Mouse (Mus musculus) midbrain, embryonic 10.5 days (tissue): ENCODE results near the gene Cngb1. TPM values are rescaled to one million over a fixed set of nuclear protein-coding genes. Genes with fewer than 3 reads are reported as not detected.

Experiments used
- DNase-seq: peaks from one replicate; pipeline ENCODE4 v3.0.0-alpha.2; 2017; ENCODE audit warnings: low spot score
- H3K27ac ChIP-seq: fragments of 300-500 bp; sonication (generic); replicated peaks from 2 replicates; pipeline ENCODE4 v1.5.1; 2016; ENCODE audit warnings: mild to moderate bottlenecking
- H3K27me3 ChIP-seq: fragments of 300-500 bp; sonication (generic); 2 replicates; pipeline ENCODE4 v1.6.1; 2016; ENCODE audit warnings: low read depth, mild to moderate bottlenecking; ENCODE audit not compliant: poor library complexity, severe bottlenecking
- H3K36me3 ChIP-seq: fragments of 300-500 bp; sonication (generic); 2 replicates; pipeline ENCODE4 v1.6.1; 2016; ENCODE audit warnings: mild to moderate bottlenecking, moderate library complexity
- H3K4me1 ChIP-seq: fragments of 300-500 bp; sonication (generic); 2 replicates; pipeline ENCODE4 v1.6.1; 2016
- H3K4me3 ChIP-seq: fragments of 300-500 bp; sonication (generic); 2 replicates; pipeline ENCODE4 v1.5.1; 2016; ENCODE audit warnings: mild to moderate bottlenecking, moderate library complexity
- H3K9me3 ChIP-seq: fragments of 300-500 bp; sonication (generic); replicated peaks from 2 replicates; pipeline ENCODE4 v1.6.1; 2016; ENCODE audit warnings: mild to moderate bottlenecking
- WGBS: fragments of 180-500 bp; shearing (Covaris S2); methylation state at CpG from one replicate; pipeline ENCODE4 v1.1.7; 2016; 5-methylcytosine and 5-hydroxymethylcytosine counted together
- polyA plus RNA-seq: library from polyadenylated mRNA; unstranded; fragments of >200 nt; fragmentation: Nextera tagmentation; extraction: Ambion mirVana; gene quantifications from 2 replicates; pipeline ENCODE4 v1.2.1, GENCODE M21; 2016

Gene Cngb1
- polyA plus RNA-seq, 1 experiment from 2014 or later, result not detected

DNA sequence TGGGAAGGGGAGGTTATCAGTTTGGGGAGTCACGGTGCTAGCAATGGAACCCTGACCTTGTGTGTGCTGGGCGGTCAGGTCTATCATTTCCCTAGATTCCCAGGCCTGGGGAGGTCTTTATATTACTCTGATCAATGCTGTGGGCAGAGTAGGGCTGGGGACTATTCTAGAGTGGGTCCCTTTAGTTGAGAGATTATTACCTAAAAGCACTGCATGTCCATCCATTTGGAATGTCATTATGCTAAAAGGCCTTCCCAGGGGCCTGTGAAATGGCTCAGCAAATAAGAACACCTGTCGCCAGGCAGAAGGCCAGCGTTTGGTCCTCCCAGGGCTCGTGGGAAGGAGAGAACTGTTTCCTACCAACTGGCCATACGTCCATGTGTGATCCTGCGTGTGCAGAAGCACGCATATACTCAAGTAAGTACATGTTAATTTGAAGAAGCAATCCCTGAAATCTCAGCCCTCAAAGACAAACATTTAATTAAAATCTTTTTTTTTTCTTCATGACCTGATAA, 104.3 kb downstream of the Cngb1 start:
- no peak for DNase-seq
- Histone ChIP-seq H3K27ac (no peak overlapping the region), H3K36me3 (no peaks in the 10 kb centered on the region), H3K9me3 (no peaks in the 10 kb centered on the region), H3K4me1 (peaks cover 6% of the 10 kb centered on the region; the same call in 1 of the 2 replicates), H3K27me3 (peaks cover 4% of the 10 kb centered on the region; the same call in 1 of the 2 replicates), H3K4me3 (no peak overlapping the region)
- 82% methylated on average over 8 of the region's 8 CpGs for WGBS

DNA sequence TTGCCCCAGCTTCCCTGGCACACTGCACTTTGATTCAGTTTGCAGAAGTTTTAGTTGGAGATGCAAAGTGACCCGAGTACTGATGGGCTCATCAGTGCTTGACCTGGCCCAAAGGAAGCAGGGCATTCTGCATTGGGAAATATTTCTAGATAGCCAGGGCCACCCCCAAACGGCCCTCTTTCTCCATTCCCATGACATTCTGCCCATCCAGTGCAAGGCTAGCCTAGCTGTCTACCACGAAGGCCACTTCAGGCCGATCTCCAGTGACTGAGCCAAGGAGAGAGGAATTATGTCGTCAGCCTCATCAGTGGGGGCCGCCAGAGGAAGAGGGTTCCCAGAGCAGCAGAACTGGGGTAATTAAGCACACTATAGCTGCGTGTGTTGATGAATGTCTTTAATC, 104.9 kb downstream of the Cngb1 start:
- 74% methylated on average over 7 of the region's 7 CpGs for WGBS
- Histone ChIP-seq H3K4me1 (peaks cover 6% of the 10 kb centered on the region; the same call in 1 of the 2 replicates), H3K27ac (no peak overlapping the region), H3K4me3 (no peak overlapping the region), H3K36me3 (no peaks in the 10 kb centered on the region), H3K9me3 (no peaks in the 10 kb centered on the region), H3K27me3 (peaks cover 4% of the 10 kb centered on the region; the same call in 1 of the 2 replicates)
- DNase-seq, result no peak

DNA sequence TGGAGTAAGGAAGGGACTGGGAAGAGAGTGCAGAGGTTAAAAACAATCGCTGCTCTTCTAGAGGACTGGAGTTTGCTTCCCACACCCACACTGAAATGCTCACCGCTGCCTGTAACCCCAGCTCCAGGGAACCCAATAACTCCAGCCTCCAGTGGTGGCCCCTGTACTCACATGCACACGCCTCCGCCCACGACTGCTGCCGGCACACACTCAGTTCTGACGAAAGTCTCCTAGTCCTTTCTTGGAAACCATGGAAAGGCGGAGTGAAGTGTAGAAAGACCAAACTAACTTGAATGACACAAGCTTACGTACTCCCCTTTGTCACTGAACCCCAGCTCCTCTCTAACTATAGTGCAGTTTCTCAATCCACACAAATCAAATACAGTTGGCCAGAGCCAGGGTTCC, 106.4 kb downstream of the Cngb1 start:
- 85% methylated on average over 9 of the region's 9 CpGs for WGBS
- H3K36me3 ChIP-seq, result no peaks in the 10 kb centered on the region
- DNase-seq, result no peak
- no peak overlapping the region for H3K27ac ChIP-seq
- H3K27me3 ChIP-seq, result peaks cover 4% of the 10 kb centered on the region; the same call in 1 of the 2 replicates
- no peak overlapping the region for H3K4me3 ChIP-seq
- H3K4me1 ChIP-seq, result peaks cover 3% of the 10 kb centered on the region; the same call in 1 of the 2 replicates
- no peaks in the 10 kb centered on the region for H3K9me3 ChIP-seq

DNA sequence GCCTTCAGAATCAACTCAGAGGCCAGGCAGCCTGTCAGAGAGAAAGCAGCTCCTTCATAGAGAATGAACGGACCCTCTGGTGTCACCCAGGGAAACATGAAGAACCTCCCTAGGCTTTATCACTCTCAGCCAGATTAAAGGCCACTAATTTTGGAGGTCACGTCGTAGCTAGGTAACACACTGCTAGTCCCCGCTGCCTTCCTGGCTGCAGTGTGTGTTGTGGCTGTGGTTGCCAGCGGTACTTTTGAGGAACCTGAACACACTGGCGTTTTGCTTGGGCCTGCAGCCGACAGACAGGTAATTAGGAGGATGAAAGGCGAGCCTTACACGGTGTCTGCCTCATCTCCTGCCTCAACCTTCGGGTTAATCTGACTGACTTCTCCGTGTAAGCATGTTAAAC, 110.7 kb downstream of the Cngb1 start:
- H3K4me3 ChIP-seq, result no peak overlapping the region
- WGBS, result 81% methylated on average over 11 of the region's 11 CpGs
- no peaks in the 10 kb centered on the region for H3K27me3 ChIP-seq
- no peak for DNase-seq
- no peaks in the 10 kb centered on the region for H3K4me1 ChIP-seq
- no peak overlapping the region for H3K27ac ChIP-seq
- no peaks in the 10 kb centered on the region for H3K36me3 ChIP-seq
- no peaks in the 10 kb centered on the region for H3K9me3 ChIP-seq

DNA sequence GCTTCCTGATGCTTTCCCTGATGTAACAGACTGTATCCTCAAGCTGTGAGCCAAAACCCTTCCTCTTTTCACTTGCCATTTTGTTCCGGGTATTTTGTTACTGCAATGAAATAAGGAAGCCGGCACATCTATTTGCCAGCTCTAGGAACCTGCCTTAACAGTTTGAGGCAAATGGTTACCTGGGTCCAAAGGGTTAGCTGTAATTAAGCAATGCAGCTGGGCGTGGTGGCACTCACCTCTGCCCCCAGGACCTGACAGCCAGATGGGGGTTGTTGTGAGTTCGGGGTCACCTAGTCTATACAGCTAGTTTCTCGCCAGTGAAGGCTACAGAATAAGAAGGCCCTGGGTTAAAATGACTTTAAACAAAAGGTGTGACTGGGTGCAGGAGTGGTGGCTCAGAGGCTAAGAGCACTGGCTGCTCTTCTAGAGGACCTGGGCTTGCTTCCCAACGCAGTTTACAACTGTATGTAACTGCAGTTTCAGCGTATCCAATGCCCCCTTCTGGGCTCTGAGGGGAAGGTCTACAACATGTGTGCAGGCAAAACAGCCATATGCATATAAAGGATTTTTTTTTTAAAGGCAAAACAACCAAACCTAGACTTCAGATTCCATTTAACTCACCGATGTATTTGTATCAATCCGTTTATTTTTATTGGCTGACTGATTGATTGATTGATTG, 114.7 kb downstream of the Cngb1 start:
- Histone ChIP-seq H3K27ac (no peak overlapping the region), H3K4me3 (no peak overlapping the region), H3K9me3 (no peaks in the 10 kb centered on the region), H3K4me1 (no peaks in the 10 kb centered on the region), H3K27me3 (no peaks in the 10 kb centered on the region), H3K36me3 (no peaks in the 10 kb centered on the region)
- no peak for DNase-seq
- WGBS, result 91% methylated on average over 9 of the region's 9 CpGs

Other genes with a start within 250 kb of the Cngb1 start
- 32.0 and 34.2 TPM in 2 replicates for gene Katnb1, start 225.4 kb downstream of the Cngb1 start, polyA plus RNA-seq
- gene Kifc3, start 103.8 kb downstream of the Cngb1 start, polyA plus RNA-seq, result 4.1 and 5.2 TPM in 2 replicates
- gene Tepp, start 4.0 kb upstream of the Cngb1 start, polyA plus RNA-seq, result 0.37 TPM in 1 of 2 replicates, not detected in the other
- 11.1 and 14.1 TPM in 2 replicates for gene Zfp319, start 25.4 kb upstream of the Cngb1 start, polyA plus RNA-seq
- 47.7 and 50.1 TPM in 2 replicates for gene Usb1, start 25.7 kb upstream of the Cngb1 start, polyA plus RNA-seq
- 12.8 and 14.8 TPM in 2 replicates for gene Mmp15, start 45.7 kb upstream of the Cngb1 start, polyA plus RNA-seq
- 145 and 150 TPM in 2 replicates for gene Cfap20, start 128.3 kb upstream of the Cngb1 start, polyA plus RNA-seq
- gene Csnk2a2, start 183.5 kb upstream of the Cngb1 start, polyA plus RNA-seq, result 10.8 and 11.1 TPM in 2 replicates
- 0.09 and 0.20 TPM in 2 replicates for gene Ccdc113, start 227.5 kb upstream of the Cngb1 start, polyA plus RNA-seq